Mouse (Mus musculus) stomach, postnatal 0 days (tissue): ENCODE results near the gene Pgp.

Experiments
- CTCF ChIP-seq: IDR thresholded peaks from 2 replicates; pipeline ENCODE4 v1.5.1; 2016; ENCODE audit warnings: antibody characterized with exemption, low read depth, mild to moderate bottlenecking, moderate library complexity
- EP300 ChIP-seq: optimal IDR thresholded peaks from 2 replicates; pipeline ENCODE3; 2016; ENCODE audit warnings: antibody characterized with exemption

- no peak for TF ChIP-seq CTCF
- no peak for TF ChIP-seq EP300
These were observed 44.3 kb upstream of the Pgp start for GRCm38 (mm10) chr17:24425905-24426304.
